8 mouse cellular contexts compared by ENCODE assay signal in genomic region chr2:29252599-29253204, GRCm38 (mm10). TPM values are rescaled to one million over a fixed set of nuclear protein-coding genes. Genes with fewer than 3 reads are reported as not detected.
DNase-seq lines count a peak whose midpoint lies in the region; ATAC-seq and TF ChIP-seq lines count a peak whose summit lies in the region.

Gene Ntng2 (minus strand): TSS chr2:29253005.

- peak within 1 kb of the TSS; percentile 40 for H3K9ac ChIP-seq in intestine, postnatal 0 days (ENCODE audit: low read depth, low read length)
- H3K9ac ChIP-seq in limb, embryonic 11.5 days (ENCODE audit: low read length) = peak within 1 kb of the TSS; percentile 52; the same call in 1 of the 2 replicates
- peak within 1 kb of the TSS; percentile 68 for H3K9ac ChIP-seq in midbrain, embryonic 11.5 days (ENCODE audit: low read length)
- peak within 1 kb of the TSS; percentile 61 for H3K9ac ChIP-seq in stomach, embryonic 16.5 days (ENCODE audit: low read length)

- WGBS in intestine, postnatal 0 days = under 1% methylated on average over 43 of the region's 54 CpGs
- WGBS in limb, embryonic 11.5 days = under 1% methylated on average over 52 of the region's 54 CpGs
- WGBS in midbrain, embryonic 11.5 days = under 1% methylated on average over 54 of the region's 54 CpGs
- 1% methylated on average over 54 of the region's 54 CpGs for WGBS in stomach, embryonic 16.5 days

- H3K27me3 ChIP-seq in intestine, postnatal 0 days (replicated peaks; ENCODE audit: control insufficient read depth, insufficient read depth, low read length) = peaks cover 77% of the 10 kb centered on the region
- H3K27me3 ChIP-seq in limb, embryonic 11.5 days (ENCODE audit: control insufficient read depth, insufficient read depth, low read length) = peaks cover 60% of the 10 kb centered on the region
- peaks cover 33% of the 10 kb centered on the region for H3K27me3 ChIP-seq in midbrain, embryonic 11.5 days (ENCODE audit: control insufficient read depth, insufficient read depth, low read length)
- peaks cover 71% of the 10 kb centered on the region for H3K27me3 ChIP-seq in stomach, embryonic 16.5 days (ENCODE audit: control insufficient read depth, insufficient read depth, low read length)

- peak within 1 kb of the TSS; percentile 96 for H3K4me2 ChIP-seq in intestine, postnatal 0 days (replicated peaks; ENCODE audit: low read depth)
- peak within 1 kb of the TSS; percentile 97 for H3K4me2 ChIP-seq in limb, embryonic 11.5 days (ENCODE audit: low read depth, severe bottlenecking)
- H3K4me2 ChIP-seq in midbrain, embryonic 11.5 days = peak within 1 kb of the TSS; percentile 91
- H3K4me2 ChIP-seq in stomach, embryonic 16.5 days (ENCODE audit: low read depth, low read length) = peak within 1 kb of the TSS; percentile 98

- H3K9me3 ChIP-seq in intestine, postnatal 0 days (ENCODE audit: control insufficient read depth) = no peaks in the 10 kb centered on the region
- no peaks in the 10 kb centered on the region for H3K9me3 ChIP-seq in limb, embryonic 11.5 days (ENCODE audit: control insufficient read depth, low read length)
- no peaks in the 10 kb centered on the region for H3K9me3 ChIP-seq in midbrain, embryonic 11.5 days (ENCODE audit: control insufficient read depth, low read length)
- H3K9me3 ChIP-seq in stomach, embryonic 16.5 days (replicated peaks; ENCODE audit: control insufficient read depth, low read length) = no peaks in the 10 kb centered on the region

- no peaks in the 10 kb centered on the region for H3K36me3 ChIP-seq in intestine, postnatal 0 days (ENCODE audit: control insufficient read depth, insufficient read depth)
- no peaks in the 10 kb centered on the region for H3K36me3 ChIP-seq in limb, embryonic 11.5 days (ENCODE audit: control insufficient read depth, insufficient read depth, low read length)
- H3K36me3 ChIP-seq in midbrain, embryonic 11.5 days (ENCODE audit: control insufficient read depth, insufficient read depth, low read length) = no peaks in the 10 kb centered on the region
- no peaks in the 10 kb centered on the region for H3K36me3 ChIP-seq in stomach, embryonic 16.5 days (ENCODE audit: control insufficient read depth, insufficient read depth, low read length)

- no peak within 1 kb of the TSS for H3K27ac ChIP-seq in intestine, postnatal 0 days (ENCODE audit: low read depth, low read length)
- H3K27ac ChIP-seq in limb, embryonic 11.5 days (replicated peaks; ENCODE audit: low read depth, low read length) = no peak within 1 kb of the TSS
- H3K27ac ChIP-seq in midbrain, embryonic 11.5 days (ENCODE audit: low read depth, low read length) = peak within 1 kb of the TSS; percentile 55
- no peak within 1 kb of the TSS for H3K27ac ChIP-seq in stomach, embryonic 16.5 days (ENCODE audit: low read length)

- H3K4me1 ChIP-seq in intestine, postnatal 0 days (replicated peaks; ENCODE audit: control insufficient read depth, insufficient read depth, low read length) = peaks cover 10% of the 10 kb centered on the region; the same call in 1 of the 2 replicates
- H3K4me1 ChIP-seq in limb, embryonic 11.5 days (ENCODE audit: control insufficient read depth, insufficient read depth, low read length) = peaks cover 42% of the 10 kb centered on the region
- peaks cover 30% of the 10 kb centered on the region for H3K4me1 ChIP-seq in midbrain, embryonic 11.5 days (ENCODE audit: control insufficient read depth, insufficient read depth, low read length)
- peaks cover 25% of the 10 kb centered on the region for H3K4me1 ChIP-seq in stomach, embryonic 16.5 days (ENCODE audit: control insufficient read depth, insufficient read depth, low read length)

- peak; percentile 25; the same call in 1 of the 2 replicates for ATAC-seq in intestine, postnatal 0 days
- peak; percentile 15; the same call in 1 of the 2 replicates for ATAC-seq in limb, embryonic 11.5 days (ENCODE audit: insufficient number of reproducible peaks, low FRiP score, low TSS enrichment, low read depth)
- ATAC-seq in midbrain, embryonic 11.5 days (ENCODE audit: low FRiP score) = peak; percentile 69
- ATAC-seq in stomach, embryonic 16.5 days (ENCODE audit: insufficient read depth, low FRiP score) = peak; percentile 61

- peak within 1 kb of the TSS; percentile 66 for H3K4me3 ChIP-seq in intestine, postnatal 0 days (ENCODE audit: low read depth, low read length)
- H3K4me3 ChIP-seq in limb, embryonic 11.5 days (ENCODE audit: low read depth, low read length) = peak within 1 kb of the TSS; percentile 60
- H3K4me3 ChIP-seq in midbrain, embryonic 11.5 days (ENCODE audit: low read depth, low read length) = peak within 1 kb of the TSS; percentile 62
- peak within 1 kb of the TSS; percentile 50 for H3K4me3 ChIP-seq in stomach, embryonic 16.5 days (replicated peaks; ENCODE audit: low read length)

- no peak for TF ChIP-seq CTCF in intestine, postnatal 0 days (IDR thresholded peaks at IDR 0.05; ENCODE audit: low read depth)

- peak; percentile 22 to 42 for DNase-seq in spleen, adult 18-20 months
- DNase-seq in spleen, postnatal 14 days (ENCODE audit: low spot score in 2 of 2) = no peak
- peak; percentile 80 for DNase-seq in embryo, embryonic 10 days (ENCODE audit: low spot score)
- DNase-seq in heart, adult 18-20 months = peak; percentile 71 to 72
- peak; percentile 64 for DNase-seq in limb, embryonic 11.5 days (ENCODE audit: low spot score)
- DNase-seq in midbrain, embryonic 11.5 days (ENCODE audit: low spot score, missing footprints) = peak; percentile 96

RNA-seq across cellular contexts. Expression of gene Ntng2, which starts in this region (rescaled TPM):
- 10 to 100 TPM; 10.5 to 14.7 TPM for total RNA-seq in heart, adult 18-20 months (2021)
- polyA plus RNA-seq in intestine, postnatal 0 days (2015; fragmentation: Nextera tagmentation; extraction: Ambion mirVana) = 0.21 TPM in 1 of 2 replicates, not detected in the other
- 0.60 and 0.68 TPM in 2 replicates for polyA plus RNA-seq in limb, embryonic 11.5 days (2014; fragmentation: Nextera tagmentation; extraction: Ambion mirVana)
- polyA plus RNA-seq in midbrain, embryonic 11.5 days (2014; fragmentation: Nextera tagmentation; extraction: Ambion mirVana) = 3.1 and 4.6 TPM in 2 replicates
- polyA plus RNA-seq in stomach, embryonic 16.5 days (2015; fragmentation: Nextera tagmentation; extraction: Ambion mirVana) = 0.40 and 0.45 TPM in 2 replicates

Comparison
In these comparisons a context has a peak if more than half of its experiments do, and no peak if none do; other contexts are left out.
1. DNase-seq: peak in spleen, adult 18-20 months (2 of 2), embryo, embryonic 10 days (single experiment), heart, adult 18-20 months (2 of 2) and midbrain, embryonic 11.5 days (single experiment); none in spleen, postnatal 14 days (0 of 2).
2. Peak in ATAC-seq, H3K4me3 ChIP-seq, H3K9ac ChIP-seq and H3K4me2 ChIP-seq in intestine, postnatal 0 days; RNA of the gene not detected or under 1 TPM.
3. Peak in DNase-seq, ATAC-seq, H3K4me3 ChIP-seq, H3K9ac ChIP-seq and H3K4me2 ChIP-seq in limb, embryonic 11.5 days; RNA of the gene not detected or under 1 TPM.
4. Peak in ATAC-seq, H3K4me3 ChIP-seq, H3K9ac ChIP-seq and H3K4me2 ChIP-seq in stomach, embryonic 16.5 days; RNA of the gene not detected or under 1 TPM.
5. ATAC-seq: peak in every context shown above with its lines; median percentile 69 in midbrain, embryonic 11.5 days; 61 in stomach, embryonic 16.5 days; 25 in intestine, postnatal 0 days; 15 in limb, embryonic 11.5 days.
6. Peak in every context shown above with its lines, with median percentiles within 50 percentile points of each other: H3K4me2 ChIP-seq, H3K4me3 ChIP-seq and H3K9ac ChIP-seq.